Mouse (Mus musculus) limb, embryonic 12.5 days (tissue): ENCODE measurements around the gene Wdr38. TPM values are rescaled to one million over a fixed set of nuclear protein-coding genes. Genes with fewer than 3 reads are reported as not detected.
A peak's percentile ranks its signal among the peaks of the same experiment; 100 is the strongest.
"Not testable (repeated sequence)": the region's sequence is repeated elsewhere in the genome, so short reads cannot be mapped to it uniquely, and the experiment has no call there.

Experiments used
- ATAC-seq: fragments of 200-750 bp; cut with Nextera tagmentation; 2 replicates; pipeline ENCODE4 v1.8.0; 2017; ENCODE audit warnings: low read depth, moderate TSS enrichment; ENCODE audit not compliant: insufficient number of reproducible peaks, insufficient read depth, low FRiP score, low TSS enrichment
- H3K27ac ChIP-seq: fragments of 300-500 bp; sonication (generic); 2 replicates; pipeline ENCODE4 v1.5.1; 2016; ENCODE audit warnings: mild to moderate bottlenecking, moderate library complexity
- H3K27me3 ChIP-seq: fragments of 300-500 bp; sonication (generic); 2 replicates; pipeline ENCODE4 v1.6.1; 2016; ENCODE audit warnings: mild to moderate bottlenecking, moderate library complexity
- H3K36me3 ChIP-seq: fragments of 300-500 bp; sonication (generic); 2 replicates; pipeline ENCODE4 v1.6.1; 2016; ENCODE audit warnings: mild to moderate bottlenecking, moderate library complexity
- H3K4me1 ChIP-seq: fragments of 300-500 bp; sonication (generic); replicated peaks from 2 replicates; pipeline ENCODE4 v1.6.1; 2016
- H3K4me2 ChIP-seq: fragments of 300-500 bp; sonication (generic); 2 replicates; pipeline ENCODE4 v1.6.1; 2016; ENCODE audit warnings: mild to moderate bottlenecking, moderate library complexity
- H3K4me3 ChIP-seq: fragments of 300-500 bp; sonication (generic); replicated peaks from 2 replicates; pipeline ENCODE4 v1.5.1; 2016; ENCODE audit warnings: mild to moderate bottlenecking
- H3K9ac ChIP-seq: fragments of 300-500 bp; sonication (generic); replicated peaks from 2 replicates; pipeline ENCODE4 v1.6.1; 2016; ENCODE audit warnings: mild to moderate bottlenecking, moderate library complexity
- H3K9me3 ChIP-seq: fragments of 300-500 bp; sonication (generic); 2 replicates; pipeline ENCODE4 v1.6.1; 2016; ENCODE audit warnings: mild to moderate bottlenecking, moderate library complexity
- WGBS: fragments of 180-500 bp; shearing (Covaris S2); methylation state at CpG from one replicate; pipeline ENCODE4 v1.1.7; 2016; 5-methylcytosine and 5-hydroxymethylcytosine counted together
- polyA plus RNA-seq: library from polyadenylated mRNA; unstranded; fragments of >200 nt; fragmentation: Nextera tagmentation; extraction: Ambion mirVana; gene quantifications from 2 replicates; pipeline ENCODE4 v1.2.1, GENCODE M21; 2016

The Wdr38 gene
- polyA plus RNA-seq, 1 experiment from 2014 or later = 1.8 TPM

- H3K9ac ChIP-seq = peak overlapping the region; percentile 89
- peak overlapping the region; percentile 78 for H3K4me2 ChIP-seq
- WGBS = 1% methylated on average over 25 of the region's 25 CpGs
- ATAC-seq = peak; percentile 33; the same call in 1 of the 2 replicates
- H3K4me1 ChIP-seq = peaks cover 32% of the 10 kb centered on the region
- no peaks in the 10 kb centered on the region for H3K27me3 ChIP-seq
- peaks cover 26% of the 10 kb centered on the region for H3K36me3 ChIP-seq
- peak overlapping the region; percentile 89 for H3K27ac ChIP-seq
- H3K4me3 ChIP-seq = peak overlapping the region; percentile 93
- no peaks in the 10 kb centered on the region for H3K9me3 ChIP-seq
Measured at GRCm38 (mm10) chr2:39008350-39008851, 11.1 kb downstream of the Wdr38 start.

- Histone ChIP-seq H3K4me3 (peak overlapping the region; percentile 93), H3K27me3 (no peaks in the 10 kb centered on the region), H3K4me2 (peak overlapping the region; percentile 78), H3K9ac (peak overlapping the region; percentile 89), H3K27ac (peak overlapping the region; percentile 89; the same call in 1 of the 2 replicates), H3K9me3 (no peaks in the 10 kb centered on the region), H3K4me1 (peaks cover 27% of the 10 kb centered on the region), H3K36me3 (peaks cover 27% of the 10 kb centered on the region)
- ATAC-seq = no peak
- WGBS = 21% methylated on average over 3 of the region's 3 CpGs
Measured at GRCm38 (mm10) chr2:39008954-39009365, 11.7 kb downstream of the Wdr38 start.

GRCm38 (mm10) chr2:39010144-39010543 lies 12.9 kb downstream of the Wdr38 start:
- H3K4me1 ChIP-seq = peaks cover 24% of the 10 kb centered on the region
- H3K27me3 ChIP-seq, H3K27ac ChIP-seq, H3K4me3 ChIP-seq, H3K9me3 ChIP-seq, H3K4me2 ChIP-seq, H3K9ac ChIP-seq, ATAC-seq: not testable (repeated sequence)
- 94% methylated on average over 5 of the region's 5 CpGs for WGBS
- peaks cover 39% of the 10 kb centered on the region for H3K36me3 ChIP-seq

- Histone ChIP-seq H3K27me3 (no peaks in the 10 kb centered on the region), H3K27ac (no peak overlapping the region), H3K9me3 (no peaks in the 10 kb centered on the region), H3K36me3 (peaks cover 48% of the 10 kb centered on the region), H3K4me1 (peaks cover 18% of the 10 kb centered on the region), H3K4me2 (no peak overlapping the region), H3K9ac (no peak overlapping the region), H3K4me3 (no peak overlapping the region)
- no peak for ATAC-seq
Measured at GRCm38 (mm10) chr2:39011264-39011663, 14.0 kb downstream of the Wdr38 start.

GRCm38 (mm10) chr2:39011971-39012370 lies 14.7 kb downstream of the Wdr38 start:
- Histone ChIP-seq H3K9me3 (no peaks in the 10 kb centered on the region), H3K36me3 (peaks cover 55% of the 10 kb centered on the region), H3K4me1 (peaks cover 15% of the 10 kb centered on the region), H3K9ac (no peak overlapping the region), H3K4me3 (no peak overlapping the region), H3K27me3 (no peaks in the 10 kb centered on the region), H3K27ac (no peak overlapping the region), H3K4me2 (no peak overlapping the region)
- 88% methylated on average over 3 of the region's 3 CpGs for WGBS
- ATAC-seq = no peak

- no peak for ATAC-seq
- WGBS = 90% methylated on average over 7 of the region's 7 CpGs
- Histone ChIP-seq H3K4me1 (peaks cover 11% of the 10 kb centered on the region), H3K36me3 (peaks cover 64% of the 10 kb centered on the region), H3K27me3 (no peaks in the 10 kb centered on the region), H3K4me3 (no peak overlapping the region), H3K27ac (no peak overlapping the region), H3K9ac (no peak overlapping the region), H3K9me3 (no peaks in the 10 kb centered on the region), H3K4me2 (no peak overlapping the region)
Measured at GRCm38 (mm10) chr2:39012768-39013279, 15.5 kb downstream of the Wdr38 start.

GRCm38 (mm10) chr2:39016581-39016980 lies 19.3 kb downstream of the Wdr38 start:
- H3K9me3 ChIP-seq = no peaks in the 10 kb centered on the region
- ATAC-seq = no peak
- H3K27ac ChIP-seq = no peak overlapping the region
- no peaks in the 10 kb centered on the region for H3K4me1 ChIP-seq
- WGBS = 78% methylated on average over 3 of the region's 3 CpGs
- no peak overlapping the region for H3K4me3 ChIP-seq
- H3K9ac ChIP-seq = no peak overlapping the region
- H3K36me3 ChIP-seq = peaks cover 93% of the 10 kb centered on the region
- H3K27me3 ChIP-seq = no peaks in the 10 kb centered on the region
- H3K4me2 ChIP-seq = no peak overlapping the region

- Histone ChIP-seq H3K27ac (no peak overlapping the region), H3K9ac (no peak overlapping the region), H3K4me3 (no peak overlapping the region), H3K4me1 (no peaks in the 10 kb centered on the region), H3K4me2 (no peak overlapping the region), H3K27me3 (no peaks in the 10 kb centered on the region), H3K9me3 (no peaks in the 10 kb centered on the region), H3K36me3 (peaks cover 94% of the 10 kb centered on the region)
- WGBS = 100% methylated on average over 1 of the region's 1 CpGs
- ATAC-seq = no peak
Measured at GRCm38 (mm10) chr2:39020004-39020403, 22.7 kb downstream of the Wdr38 start.

GRCm38 (mm10) chr2:39031611-39032010 lies 34.3 kb downstream of the Wdr38 start:
- 89% methylated on average over 1 of the region's 1 CpGs for WGBS
- H3K36me3 ChIP-seq = peaks cover 87% of the 10 kb centered on the region
- H3K27ac ChIP-seq = no peak overlapping the region
- no peak overlapping the region for H3K4me3 ChIP-seq
- H3K9me3 ChIP-seq = no peaks in the 10 kb centered on the region
- no peak overlapping the region for H3K9ac ChIP-seq
- ATAC-seq = no peak
- no peak overlapping the region for H3K4me2 ChIP-seq
- H3K27me3 ChIP-seq = no peaks in the 10 kb centered on the region
- H3K4me1 ChIP-seq = no peaks in the 10 kb centered on the region

- no peak for ATAC-seq
- 97% methylated on average over 1 of the region's 1 CpGs for WGBS
- peaks cover 82% of the 10 kb centered on the region for H3K36me3 ChIP-seq
Measured at GRCm38 (mm10) chr2:39040215-39040614, 42.9 kb downstream of the Wdr38 start.

GRCm38 (mm10) chr2:39048515-39048914 lies 51.2 kb downstream of the Wdr38 start:
- H3K4me2 ChIP-seq = no peak overlapping the region
- H3K36me3 ChIP-seq = peaks cover 88% of the 10 kb centered on the region

More at GRCm38 (mm10) chr2:39040215-39040614, 42.9 kb downstream of the Wdr38 start:
- no peaks in the 10 kb centered on the region for H3K9me3 ChIP-seq
- no peaks in the 10 kb centered on the region for H3K27me3 ChIP-seq
- H3K4me3 ChIP-seq = no peak overlapping the region
- no peak overlapping the region for H3K27ac ChIP-seq
- H3K9ac ChIP-seq = no peak overlapping the region
- no peak overlapping the region for H3K4me2 ChIP-seq
- no peaks in the 10 kb centered on the region for H3K4me1 ChIP-seq

More at GRCm38 (mm10) chr2:39048515-39048914, 51.2 kb downstream of the Wdr38 start:
- Histone ChIP-seq H3K27ac (no peak overlapping the region), H3K4me1 (no peaks in the 10 kb centered on the region), H3K9ac (no peak overlapping the region), H3K27me3 (no peaks in the 10 kb centered on the region), H3K4me3 (no peak overlapping the region), H3K9me3 (no peaks in the 10 kb centered on the region)
- no peak for ATAC-seq
- WGBS = 93% methylated on average over 1 of the region's 1 CpGs
